Mouse (Mus musculus): Measurements from ENCODE around the gene A530016L24Rik.

Gene A530016L24Rik

DNA sequence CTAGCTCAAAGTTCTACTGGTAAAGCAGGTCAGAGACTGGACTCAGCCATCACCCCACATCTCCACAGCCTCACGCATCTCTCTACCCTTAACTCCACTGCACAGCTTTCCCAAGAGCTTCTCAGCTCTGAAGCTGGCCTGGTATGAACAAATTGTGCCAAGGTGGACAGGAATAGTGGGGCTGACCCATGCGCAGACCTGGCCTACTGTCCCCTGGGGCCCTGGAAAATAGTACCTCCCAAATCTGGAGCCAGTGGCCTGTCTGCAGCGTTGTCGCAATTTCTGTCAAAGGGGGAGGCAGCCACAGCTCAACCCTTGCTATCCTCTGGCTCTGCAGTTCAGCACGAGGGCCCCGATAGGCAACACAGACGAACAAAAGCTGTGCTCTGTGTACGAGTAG is at the start of gene A530016L24Rik:
A530016L24Rik (plus strand) TSS at position 315 of the 400 bp plus-strand sequence.
- DNase-seq (ENCODE audit: extremely low spot score, low spot score): no peak

DNA sequence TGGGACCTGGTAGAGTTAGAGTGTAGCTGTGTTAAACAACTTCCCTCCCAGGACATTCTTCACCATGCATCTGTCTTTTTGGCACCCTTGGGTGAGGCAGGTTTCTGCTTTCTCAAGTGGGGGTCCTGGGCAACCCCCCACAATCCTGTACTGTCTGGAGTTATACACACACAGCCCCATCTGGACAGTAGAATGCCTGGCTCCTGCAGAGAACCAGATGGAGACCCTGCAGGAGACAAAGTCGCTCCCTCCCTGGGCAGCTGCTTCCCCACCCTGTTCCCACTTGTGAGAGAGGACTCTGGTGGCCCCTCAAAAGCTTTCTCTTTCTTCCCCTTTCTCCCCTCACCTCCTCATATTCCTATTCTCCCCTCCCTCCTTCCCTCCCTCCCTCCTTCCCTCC is 49.3 kb upstream of the A530016L24Rik start:
- no peak for DNase-seq (ENCODE audit: extremely low spot score, low spot score)

DNA sequence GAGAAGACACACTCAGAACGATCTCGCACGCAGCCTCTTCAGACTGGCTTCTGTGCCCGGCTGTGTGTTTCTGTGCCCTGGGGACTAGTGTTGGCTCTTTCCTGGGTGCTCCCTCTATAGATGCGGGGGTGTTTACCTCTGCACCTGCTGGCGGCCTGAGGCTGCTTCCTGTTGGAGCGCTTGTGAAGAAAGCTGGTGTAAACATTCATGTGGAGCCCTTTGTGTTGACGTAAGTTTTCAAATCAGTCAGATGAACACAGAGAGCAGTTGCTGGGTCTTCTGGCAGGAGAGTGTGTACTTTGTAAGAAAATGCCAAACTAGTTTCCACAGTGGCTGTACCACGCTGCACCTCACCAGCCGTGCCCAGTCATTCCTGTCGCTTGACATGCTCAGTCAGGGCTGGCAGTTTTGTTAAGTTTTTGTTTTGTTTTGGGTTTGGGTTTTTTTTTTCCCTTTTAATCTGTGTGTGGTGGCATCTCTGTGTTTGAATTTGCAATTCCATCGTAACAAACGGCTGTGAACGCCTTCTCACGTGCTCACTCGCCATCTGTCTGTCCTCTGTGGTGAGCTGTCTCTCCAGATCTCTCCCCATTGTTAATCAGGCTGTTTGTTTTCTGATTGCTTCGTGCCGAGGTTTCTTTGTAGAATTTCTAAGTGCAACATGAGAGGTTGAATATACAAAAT is 40.0 kb upstream of the A530016L24Rik start:
- no peak for DNase-seq (ENCODE audit: extremely low spot score, low spot score)

DNA sequence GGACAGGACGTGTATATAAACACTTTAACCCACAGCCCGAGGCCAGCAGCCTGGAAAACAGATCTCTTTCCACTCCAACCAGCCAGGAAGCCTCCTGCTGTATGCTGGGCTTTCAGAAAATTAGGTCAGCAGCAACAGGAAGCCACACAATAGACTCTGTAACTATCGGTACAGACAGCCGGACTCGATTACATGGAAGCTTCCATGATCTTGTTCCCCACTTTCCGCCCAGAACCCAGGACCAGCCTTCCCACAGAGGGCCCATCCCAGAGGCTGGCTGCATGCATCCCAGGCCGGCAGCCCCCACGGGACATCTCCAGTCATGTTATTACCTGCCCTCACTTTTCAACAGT is 39.4 kb upstream of the A530016L24Rik start:
- no peak for DNase-seq (ENCODE audit: extremely low spot score, low spot score)

DNA sequence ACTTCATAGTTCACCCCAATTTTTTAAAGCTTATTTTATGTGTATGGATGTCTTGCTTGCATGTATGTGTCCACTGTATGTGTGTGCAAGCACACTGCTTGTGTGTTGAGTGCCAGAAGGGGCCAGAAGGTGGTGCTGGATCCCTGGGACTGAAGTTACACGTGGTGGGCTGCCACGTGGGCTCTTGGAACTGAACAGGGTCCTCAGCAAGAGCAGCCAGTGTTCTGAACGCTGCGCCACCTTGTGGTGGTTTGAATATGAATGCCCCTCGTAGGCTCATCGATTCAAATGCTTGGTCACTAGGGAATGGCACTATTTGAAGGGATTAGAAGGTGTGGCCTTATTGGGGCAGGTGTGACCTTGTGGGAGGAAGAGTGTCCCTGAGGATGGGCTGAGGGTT is 38.4 kb upstream of the A530016L24Rik start:
- peak; percentile 67 for DNase-seq (ENCODE audit: extremely low spot score, low spot score)

DNA sequence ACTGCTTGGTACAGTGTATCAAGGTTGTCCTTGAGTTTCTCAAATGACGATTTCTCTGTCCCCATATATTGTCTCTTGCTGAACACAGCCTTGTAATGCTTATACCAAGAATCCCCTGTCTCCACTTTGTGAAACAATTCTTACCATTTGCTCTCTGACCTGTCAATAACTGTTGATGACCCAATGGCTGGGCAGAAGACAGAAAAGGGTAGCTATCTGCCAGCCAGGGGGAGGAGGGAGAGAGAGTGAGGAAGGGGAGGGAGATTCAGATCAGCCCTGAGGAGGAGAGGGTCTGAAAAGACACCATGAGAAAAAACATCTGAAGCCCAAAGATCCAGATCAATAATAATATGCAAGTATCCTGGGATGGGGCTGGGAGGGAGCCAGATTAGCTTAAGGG is 37.9 kb upstream of the A530016L24Rik start:
- no peak for DNase-seq (ENCODE audit: extremely low spot score, low spot score)

DNA sequence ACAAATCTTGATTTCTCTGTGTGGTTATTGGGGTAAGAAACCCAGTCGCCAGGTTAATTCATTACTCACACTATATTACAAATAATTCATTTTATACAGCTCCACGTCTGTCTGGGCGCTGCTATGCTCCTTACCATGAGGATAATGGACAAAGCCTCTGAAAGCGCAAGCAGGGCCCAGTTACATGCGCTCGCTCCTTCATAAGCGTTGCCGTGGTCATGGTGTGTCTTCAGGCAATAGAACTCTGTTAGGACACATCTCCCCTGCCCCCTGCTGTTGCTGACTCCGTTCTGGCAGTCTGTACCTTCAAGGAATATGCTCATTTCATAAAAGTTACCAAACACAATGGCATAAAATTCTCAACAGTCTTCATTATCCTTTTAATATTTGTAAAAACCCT is 37.4 kb upstream of the A530016L24Rik start:
- DNase-seq (ENCODE audit: extremely low spot score, low spot score): no peak

DNA sequence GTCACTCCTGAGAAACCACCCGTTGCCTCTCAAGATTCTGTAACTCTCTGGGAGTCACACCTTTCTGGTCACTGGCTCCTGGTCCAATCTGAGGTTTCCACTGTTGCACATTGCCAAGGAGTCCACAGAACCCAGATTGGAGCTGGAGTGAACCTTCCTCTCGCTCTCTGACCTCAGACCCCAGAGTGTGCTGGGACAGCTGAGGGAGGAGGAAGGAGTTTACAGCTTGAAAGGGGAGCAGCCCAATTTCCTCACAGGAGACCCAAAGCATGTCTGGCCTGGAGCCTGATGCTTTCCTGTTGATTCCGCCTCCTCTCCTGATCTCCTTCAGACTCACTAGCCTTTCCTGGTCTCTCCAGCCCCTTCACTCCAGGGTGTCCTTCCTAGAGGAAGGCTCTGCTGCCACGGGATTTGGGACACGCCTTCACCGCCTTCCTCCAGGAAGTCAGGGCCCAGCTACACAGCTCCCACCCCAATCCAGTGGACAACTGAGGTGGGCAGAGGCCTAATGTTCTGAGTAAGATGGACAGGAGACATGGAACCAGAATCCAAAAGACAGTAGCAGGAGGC is 33.0 kb upstream of the A530016L24Rik start:
- no peak for DNase-seq (ENCODE audit: extremely low spot score, low spot score)

DNA sequence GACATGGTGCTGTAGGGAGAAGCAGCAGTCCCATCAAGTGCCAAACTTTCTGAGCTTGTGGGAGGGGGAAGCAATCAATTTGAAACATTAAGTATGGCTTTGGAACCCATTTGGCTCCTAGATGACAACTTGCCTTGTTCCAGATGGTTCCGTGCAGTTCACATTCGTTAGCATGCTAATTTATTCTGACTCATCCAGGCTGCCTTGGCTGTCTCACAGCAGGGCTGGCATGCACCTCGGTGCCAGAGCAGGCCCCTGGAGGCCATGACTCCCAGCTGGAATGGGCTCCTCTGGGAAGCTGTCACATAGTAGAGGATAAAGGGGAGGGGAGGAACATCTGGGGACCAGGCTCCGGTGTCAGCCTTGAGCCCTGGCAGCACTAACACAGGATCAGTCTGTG is 31.4 kb upstream of the A530016L24Rik start:
- DNase-seq (ENCODE audit: extremely low spot score, low spot score): no peak

DNA sequence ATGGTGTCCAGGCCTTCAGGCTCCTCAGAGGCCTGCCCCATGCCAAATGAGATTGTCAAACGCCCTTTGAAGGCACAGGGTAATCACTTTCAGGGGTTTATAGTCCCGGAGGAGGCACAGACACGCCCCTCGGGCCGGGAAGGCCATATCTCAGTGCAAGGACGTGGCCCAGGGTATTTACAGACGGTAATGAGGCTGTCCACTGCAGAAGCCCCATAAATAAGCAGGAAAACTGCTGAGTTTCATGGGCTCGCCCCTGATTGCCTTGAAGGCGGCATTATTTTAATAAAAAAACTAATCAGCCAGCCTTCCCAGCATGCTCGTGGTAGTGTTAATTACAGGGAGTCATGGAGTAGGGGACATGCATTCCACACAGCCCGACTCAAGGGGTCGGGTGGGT is 26.8 kb upstream of the A530016L24Rik start:
- no peak for DNase-seq (ENCODE audit: extremely low spot score, low spot score)

DNA sequence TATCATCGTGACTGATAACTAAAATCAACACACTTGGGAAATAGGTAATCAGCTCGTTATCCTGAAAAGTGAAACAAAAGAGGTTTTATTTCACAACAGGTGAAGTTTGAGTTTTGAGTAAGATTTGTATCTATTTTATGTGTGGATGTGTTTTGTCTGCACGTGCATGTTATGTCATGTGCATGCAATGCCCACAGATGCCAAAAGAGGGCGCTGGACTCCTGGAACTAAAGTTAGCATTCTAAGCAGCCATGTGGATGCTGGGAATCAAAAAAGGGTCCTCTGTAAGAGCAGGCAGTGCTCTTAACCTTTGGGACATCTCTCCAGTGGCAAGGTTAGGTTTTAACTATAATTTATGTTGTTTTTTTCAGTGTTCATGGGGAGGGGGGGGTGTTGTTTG is 26.0 kb upstream of the A530016L24Rik start:
- no peak for DNase-seq (ENCODE audit: extremely low spot score, low spot score)

DNA sequence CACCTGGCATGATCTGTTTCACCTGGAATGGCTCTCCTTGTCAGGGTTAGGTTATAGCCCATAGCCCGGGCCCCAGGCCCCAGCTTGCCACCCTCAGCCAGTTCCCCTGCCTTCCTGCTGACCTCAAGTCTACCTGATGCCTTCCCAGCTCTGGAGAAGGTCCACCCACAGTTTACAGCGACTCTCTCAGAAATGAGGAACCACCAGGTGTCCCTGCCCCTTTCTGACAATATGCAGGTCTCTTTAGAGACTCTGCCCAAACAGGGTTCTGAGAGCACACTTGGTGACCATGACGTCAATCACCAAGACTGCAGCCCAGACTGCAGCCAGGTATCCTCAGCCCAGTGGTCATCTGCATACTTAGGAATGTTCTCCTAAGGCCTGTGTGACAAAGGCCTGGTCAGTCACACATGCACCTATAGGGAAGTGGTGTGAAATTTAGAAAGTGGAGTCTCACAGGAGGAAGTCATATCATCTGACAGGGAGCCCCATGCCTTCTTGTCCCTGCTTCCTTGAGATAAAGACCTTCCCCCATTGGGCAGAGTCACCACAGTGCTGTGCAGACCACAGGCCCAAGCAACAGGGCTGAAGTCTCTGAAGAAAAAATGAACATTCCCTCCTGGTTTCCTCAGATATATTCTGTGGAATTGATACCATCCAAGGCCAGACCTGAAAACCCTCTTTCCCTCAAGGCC is 25.4 kb upstream of the A530016L24Rik start:
- DNase-seq (ENCODE audit: extremely low spot score, low spot score): no peak

DNA sequence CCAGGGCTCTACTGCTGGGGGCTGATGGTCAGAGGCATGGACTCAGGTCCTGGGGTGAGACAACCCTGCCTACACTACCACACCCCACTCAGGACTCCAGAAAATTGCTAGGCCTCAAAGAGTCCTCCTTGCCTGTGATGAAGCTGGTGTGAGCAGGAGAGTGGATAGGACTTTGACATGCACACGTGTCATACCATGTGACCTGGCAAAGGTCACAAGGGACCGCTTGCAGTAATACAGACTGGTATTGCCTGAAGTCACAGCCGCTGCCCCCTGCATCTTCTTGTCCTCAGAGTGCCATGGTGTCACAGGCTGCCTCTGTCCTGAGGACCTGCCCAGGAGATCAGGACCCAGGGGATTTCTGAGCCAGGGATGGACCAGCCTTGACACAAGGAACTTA is 24.7 kb upstream of the A530016L24Rik start:
- no peak for DNase-seq (ENCODE audit: extremely low spot score, low spot score)

DNA sequence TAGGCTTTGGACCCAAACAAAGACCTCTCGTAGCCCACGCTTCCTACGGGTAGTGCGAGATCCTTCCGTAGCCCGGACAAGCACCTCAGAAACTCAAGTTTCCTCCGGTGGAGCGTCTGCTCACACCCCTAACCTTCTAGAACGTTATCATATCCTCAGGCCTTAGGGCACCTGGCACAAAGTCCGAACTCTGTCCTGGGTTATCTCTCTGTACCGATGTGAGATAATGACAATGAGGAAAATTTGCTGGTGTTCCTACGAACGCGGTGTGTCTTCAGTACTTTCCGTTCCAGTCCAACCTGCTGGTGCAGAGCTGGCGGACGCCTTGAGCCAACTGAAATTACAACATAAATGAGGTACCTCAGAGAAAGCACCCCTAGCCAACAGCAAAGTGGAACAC is 23.3 kb upstream of the A530016L24Rik start:
- no peak for DNase-seq (ENCODE audit: extremely low spot score, low spot score)

DNA sequence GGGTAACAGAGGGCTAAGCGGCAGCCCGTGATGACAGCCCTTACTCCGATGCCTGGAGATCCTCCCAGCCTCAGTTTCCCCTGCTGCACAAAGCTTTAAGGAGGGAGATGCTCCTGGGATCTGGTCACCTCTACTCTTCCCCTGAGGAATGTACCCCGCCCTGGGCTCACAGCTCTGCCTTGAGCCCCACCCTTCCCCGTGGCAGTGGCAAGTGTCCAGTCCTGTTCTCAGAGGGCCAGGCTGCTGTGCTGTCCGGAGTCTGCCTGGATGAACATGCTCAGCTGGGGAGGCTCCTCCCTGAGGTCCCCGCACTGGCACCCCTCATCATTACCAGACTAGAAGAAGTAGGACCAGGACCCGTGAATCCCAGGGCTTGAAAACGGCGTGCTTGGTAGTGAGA is 21.9 kb upstream of the A530016L24Rik start:
- DNase-seq (ENCODE audit: extremely low spot score, low spot score): no peak

DNA sequence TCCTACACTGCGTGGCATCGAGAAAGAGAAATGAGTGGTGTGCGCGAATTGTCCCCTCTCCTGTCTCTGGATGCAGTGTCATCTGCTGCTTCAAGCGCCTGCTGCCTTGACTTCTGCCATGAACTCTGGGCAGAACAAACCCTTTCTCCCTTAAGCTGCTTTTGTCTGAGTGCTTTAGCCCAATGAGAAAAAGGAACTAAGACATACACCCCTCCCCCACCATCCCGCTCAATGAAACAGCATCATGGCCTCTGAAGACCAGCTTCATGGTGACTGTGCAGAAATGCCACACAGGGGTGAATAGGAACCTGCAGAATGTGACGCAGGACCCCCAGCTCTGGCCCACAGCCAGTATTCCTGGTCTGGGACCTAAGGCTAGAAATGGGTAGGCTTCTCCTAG is 19.9 kb upstream of the A530016L24Rik start:
- DNase-seq (ENCODE audit: extremely low spot score, low spot score): no peak

DNA sequence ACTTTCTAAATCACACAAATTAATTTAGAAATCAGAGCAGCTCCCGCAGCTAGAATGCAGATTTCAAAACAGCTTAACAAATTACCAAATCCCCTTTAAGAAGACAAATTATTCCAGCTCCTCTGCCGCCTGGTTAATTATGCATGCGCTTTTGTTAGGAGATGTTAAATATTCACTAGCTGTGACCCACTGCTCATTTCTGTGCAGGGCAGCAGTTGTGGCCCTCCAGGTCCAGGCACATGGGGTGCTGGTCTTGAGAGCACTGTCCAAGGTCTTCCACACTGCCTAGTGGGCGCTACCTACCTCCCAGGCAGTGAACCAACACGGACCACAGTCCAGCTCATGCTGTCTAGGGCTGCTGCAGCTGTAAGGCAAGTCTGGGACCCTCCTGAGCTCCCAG is 19.0 kb upstream of the A530016L24Rik start:
- no peak for DNase-seq (ENCODE audit: extremely low spot score, low spot score)

DNA sequence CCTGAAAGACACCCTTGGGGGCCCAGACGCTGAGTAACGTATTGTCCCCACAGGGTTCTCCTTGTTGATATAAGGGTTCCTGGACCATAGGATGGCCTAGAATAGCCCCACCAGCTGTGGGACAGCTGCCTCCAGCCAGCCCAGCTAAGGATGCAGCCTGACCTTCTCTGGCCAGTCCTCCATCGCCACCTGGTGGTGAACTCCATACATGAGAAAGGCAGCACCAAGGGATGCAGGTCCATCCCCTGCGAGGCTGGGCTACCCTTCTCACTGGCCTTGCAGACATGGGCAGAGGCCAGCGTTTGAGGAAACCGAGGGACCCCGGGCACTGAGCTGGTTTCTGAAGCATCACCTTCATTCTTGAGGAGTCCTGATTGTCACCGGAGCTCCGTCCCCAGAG is 15.5 kb upstream of the A530016L24Rik start:
- DNase-seq (ENCODE audit: extremely low spot score, low spot score): peak; percentile 91

DNA sequence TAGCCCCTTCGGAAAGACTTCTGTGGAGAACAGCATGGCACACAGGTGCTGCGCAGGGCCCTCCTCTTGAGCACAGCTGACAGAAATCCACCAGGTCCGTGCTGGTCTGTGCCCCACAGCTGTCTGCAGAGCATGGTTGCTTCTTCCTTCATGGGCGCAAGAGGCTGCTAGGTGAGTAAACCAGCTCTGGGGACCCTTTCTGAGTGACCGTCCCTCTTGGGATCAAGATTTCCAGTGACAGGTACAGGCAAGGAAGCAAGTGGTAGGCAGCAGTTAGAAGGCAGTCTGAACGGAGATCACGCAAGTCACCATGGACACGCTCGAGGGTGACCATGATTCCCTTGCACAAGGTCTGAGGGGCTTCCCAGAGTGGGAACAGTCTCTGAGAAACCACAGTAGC is 287 bp downstream of the A530016L24Rik start:
- DNase-seq (ENCODE audit: extremely low spot score, low spot score): no peak

DNA sequence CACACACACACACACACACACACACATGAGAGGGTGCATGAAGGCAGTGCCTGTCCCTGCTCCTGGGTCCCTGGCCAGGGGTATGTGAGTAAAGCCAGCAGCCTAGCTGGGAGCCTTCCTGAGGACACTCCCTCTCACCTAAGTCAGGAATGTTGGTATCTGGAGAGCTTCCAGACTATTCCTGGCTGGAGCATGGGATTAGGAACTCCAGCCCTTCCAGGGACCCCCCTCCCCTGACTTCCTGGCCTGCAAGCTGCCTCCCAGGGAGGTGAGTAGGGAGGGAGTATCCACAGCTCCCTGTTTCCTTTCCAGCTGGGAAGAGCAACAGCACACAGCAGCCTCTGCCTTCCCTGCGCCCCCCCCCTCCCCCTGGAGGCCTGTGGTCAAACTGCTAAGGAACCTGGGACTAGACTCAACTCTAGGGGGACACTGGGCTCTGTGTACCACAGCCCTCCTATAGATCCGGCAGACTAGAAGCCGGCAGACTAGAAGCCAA is 1.2 kb downstream of the A530016L24Rik start:
- no peak for DNase-seq (ENCODE audit: extremely low spot score, low spot score)

DNA sequence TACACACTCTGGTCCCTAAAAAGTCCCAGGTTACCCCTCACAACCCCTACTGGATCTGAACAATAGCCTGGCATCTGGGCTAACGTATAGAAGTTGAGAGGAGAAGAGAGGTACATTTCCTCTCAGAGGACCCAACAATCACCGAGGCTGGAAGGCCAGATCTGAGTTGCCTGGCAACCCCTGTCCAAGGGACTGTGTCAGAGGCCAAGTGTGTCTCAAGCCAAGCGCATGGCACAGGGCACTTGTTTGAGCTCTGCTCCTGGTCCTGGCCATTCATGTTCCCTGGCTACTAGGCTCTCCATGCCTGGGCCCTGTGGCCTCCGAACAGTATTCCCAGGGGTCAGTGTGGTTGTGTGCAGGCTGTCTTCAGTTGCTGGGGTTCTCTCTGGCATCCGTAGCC is 6.9 kb downstream of the A530016L24Rik start:
- no peak for DNase-seq (ENCODE audit: extremely low spot score, low spot score)

DNA sequence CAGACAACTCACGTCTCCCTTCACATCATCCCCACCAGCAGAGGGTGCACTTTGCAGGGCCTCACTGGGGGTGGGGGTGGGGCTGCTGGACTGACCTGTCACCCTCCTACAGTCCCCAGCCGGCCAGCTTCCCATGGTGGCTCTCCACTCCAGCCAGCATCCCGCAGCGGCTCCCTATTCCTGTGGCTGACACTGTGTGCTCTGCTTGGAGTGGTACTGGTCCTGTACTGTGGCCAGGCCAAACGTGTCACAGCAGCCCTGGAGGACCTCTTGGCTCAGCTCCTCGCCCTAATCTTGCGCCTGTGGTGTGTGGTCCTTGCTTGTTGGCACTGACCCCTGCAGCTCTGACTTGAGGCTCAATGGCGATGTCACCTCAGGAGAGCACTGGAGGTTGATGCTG is 8.5 kb downstream of the A530016L24Rik start:
- no peak for DNase-seq (ENCODE audit: extremely low spot score, low spot score)

DNA sequence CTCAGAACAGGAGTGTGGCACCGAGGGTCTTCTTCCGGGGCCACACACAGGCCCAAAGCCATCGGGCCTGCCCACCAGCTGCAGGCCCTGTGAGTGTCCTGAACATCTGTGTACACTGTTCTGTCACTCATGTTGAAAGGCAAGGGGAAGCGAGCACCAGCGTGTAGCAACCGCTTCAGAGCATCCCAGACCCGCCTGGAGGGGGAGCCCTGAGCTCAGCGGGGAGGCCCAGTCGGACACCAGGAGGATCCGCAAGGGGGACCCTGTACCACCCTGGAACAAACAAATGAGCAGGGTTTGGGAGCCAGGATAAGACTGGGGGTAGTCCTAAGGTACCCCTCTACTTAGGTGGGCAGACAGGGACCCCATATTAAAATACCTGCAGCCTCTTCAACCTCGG is 9.4 kb downstream of the A530016L24Rik start:
- no peak for DNase-seq (ENCODE audit: extremely low spot score, low spot score)
